Mouse (Mus musculus): ENCODE measurements around the gene Enox1.

DNA sequence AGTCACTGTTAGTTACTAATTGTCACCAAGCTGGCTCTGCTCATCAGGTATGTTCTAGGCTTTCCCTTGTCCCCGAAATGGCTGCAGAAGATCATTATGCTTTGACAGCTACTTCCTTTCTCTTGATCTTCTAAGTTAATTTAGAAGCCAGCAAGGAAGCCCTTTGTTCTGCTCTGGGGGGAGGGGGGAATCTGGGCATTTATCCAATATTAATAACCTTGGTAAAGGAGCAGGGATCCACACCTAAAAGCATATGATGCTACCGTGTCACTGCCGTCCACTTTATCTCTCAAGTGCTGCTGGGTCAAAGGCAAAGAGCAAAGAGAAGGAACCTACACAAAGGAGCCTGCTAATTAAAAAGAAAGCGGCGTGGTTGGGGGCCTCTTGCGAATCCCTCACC, 19.6 kb upstream of the Enox1 start:
- TF ChIP-seq POLR2A (IDR thresholded peaks at IDR 0.05; ENCODE audit: insufficient read depth, low read length) (no peak), CTCF (IDR thresholded peaks at IDR 0.05; ENCODE audit: low read depth, low read length) (no peak)

All from ES-Bruce4 (cell line).